Mouse (Mus musculus) embryonic facial prominence, embryonic 15.5 days (tissue): Measurements from ENCODE around the gene C1qtnf5. TPM values are rescaled to one million over a fixed set of nuclear protein-coding genes. Genes with fewer than 3 reads are reported as not detected.

ENCODE experiments used
- ATAC-seq: fragments of 200-750 bp; cut with Nextera tagmentation; 2 replicates; pipeline ENCODE4 v1.8.0; 2017; ENCODE audit warnings: low read depth, moderate TSS enrichment; ENCODE audit not compliant: insufficient number of reproducible peaks, low FRiP score, low TSS enrichment
- H3K27ac ChIP-seq: fragments of 300-500 bp; sonication (generic); replicated peaks from 2 replicates; pipeline ENCODE4 v1.5.1; 2015; ENCODE audit warnings: mild to moderate bottlenecking, inconsistent platforms
- H3K27me3 ChIP-seq: fragments of 300-500 bp; sonication (generic); 2 replicates; pipeline ENCODE4 v1.6.1; 2015; ENCODE audit warnings: inconsistent platforms
- H3K36me3 ChIP-seq: fragments of 300-500 bp; sonication (generic); 2 replicates; pipeline ENCODE4 v1.6.1; 2015; ENCODE audit warnings: mild to moderate bottlenecking, inconsistent platforms
- H3K4me1 ChIP-seq: fragments of 300-500 bp; sonication (generic); 2 replicates; pipeline ENCODE4 v1.6.1; 2015; ENCODE audit warnings: inconsistent platforms
- H3K4me2 ChIP-seq: fragments of 300-500 bp; sonication (generic); replicated peaks from 2 replicates; pipeline ENCODE4 v1.6.1; 2015; ENCODE audit warnings: mild to moderate bottlenecking, inconsistent platforms
- H3K4me3 ChIP-seq: fragments of 300-500 bp; sonication (generic); replicated peaks from 2 replicates; pipeline ENCODE4 v1.5.1; 2015; ENCODE audit warnings: mild to moderate bottlenecking, inconsistent platforms
- H3K9ac ChIP-seq: fragments of 300-500 bp; sonication (generic); 2 replicates; pipeline ENCODE4 v1.6.1; 2015; ENCODE audit warnings: inconsistent platforms
- H3K9me3 ChIP-seq: fragments of 300-500 bp; sonication (generic); replicated peaks from 2 replicates; pipeline ENCODE4 v1.6.1; 2016; ENCODE audit warnings: inconsistent platforms
- WGBS: fragments of 180-500 bp; shearing (Covaris S2); methylation state at CpG from one replicate; pipeline ENCODE4 v1.1.7; 2015; 5-methylcytosine and 5-hydroxymethylcytosine counted together
- polyA plus RNA-seq: library from polyadenylated mRNA; unstranded; fragments of >200 nt; fragmentation: Nextera tagmentation; extraction: Ambion mirVana; gene quantifications from 2 replicates; pipeline ENCODE4 v1.2.1, GENCODE M21; 2015

C1qtnf5 gene
- polyA plus RNA-seq, 1 experiment from 2014 or later = 6.0 TPM

DNA sequence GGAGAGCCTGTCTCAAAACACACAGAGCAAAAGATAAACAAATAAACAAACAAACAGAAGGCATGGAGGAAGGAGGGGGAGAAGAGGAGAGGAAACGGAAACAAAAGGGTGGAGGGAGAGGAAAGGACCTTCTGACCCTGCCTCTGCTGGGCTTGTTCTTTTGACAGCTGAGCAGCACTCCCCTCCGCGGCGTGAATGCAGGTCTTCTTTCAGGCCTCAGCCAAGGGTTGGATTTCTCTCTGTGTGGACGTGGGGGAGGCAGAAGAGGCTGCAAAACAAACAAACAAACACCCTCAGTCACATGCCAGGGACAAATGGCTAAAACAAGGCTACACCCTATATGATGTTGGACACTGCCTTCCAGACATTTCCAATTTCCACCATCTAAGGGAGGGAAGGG lies 18.0 kb downstream of the C1qtnf5 start:
- no peak overlapping the region for H3K4me3 ChIP-seq
- no peaks in the 10 kb centered on the region for H3K9me3 ChIP-seq
- ATAC-seq = no peak
- H3K9ac ChIP-seq = no peak overlapping the region
- H3K36me3 ChIP-seq = no peaks in the 10 kb centered on the region
- H3K27ac ChIP-seq = 0 out of 2 replicates have a peak overlapping the region, but pooled peaks have one; percentile 56
- no peak overlapping the region for H3K4me2 ChIP-seq
- H3K4me1 ChIP-seq = peaks cover 20% of the 10 kb centered on the region
- H3K27me3 ChIP-seq = no peaks in the 10 kb centered on the region
- 39% methylated on average over 5 of the region's 5 CpGs for WGBS

DNA sequence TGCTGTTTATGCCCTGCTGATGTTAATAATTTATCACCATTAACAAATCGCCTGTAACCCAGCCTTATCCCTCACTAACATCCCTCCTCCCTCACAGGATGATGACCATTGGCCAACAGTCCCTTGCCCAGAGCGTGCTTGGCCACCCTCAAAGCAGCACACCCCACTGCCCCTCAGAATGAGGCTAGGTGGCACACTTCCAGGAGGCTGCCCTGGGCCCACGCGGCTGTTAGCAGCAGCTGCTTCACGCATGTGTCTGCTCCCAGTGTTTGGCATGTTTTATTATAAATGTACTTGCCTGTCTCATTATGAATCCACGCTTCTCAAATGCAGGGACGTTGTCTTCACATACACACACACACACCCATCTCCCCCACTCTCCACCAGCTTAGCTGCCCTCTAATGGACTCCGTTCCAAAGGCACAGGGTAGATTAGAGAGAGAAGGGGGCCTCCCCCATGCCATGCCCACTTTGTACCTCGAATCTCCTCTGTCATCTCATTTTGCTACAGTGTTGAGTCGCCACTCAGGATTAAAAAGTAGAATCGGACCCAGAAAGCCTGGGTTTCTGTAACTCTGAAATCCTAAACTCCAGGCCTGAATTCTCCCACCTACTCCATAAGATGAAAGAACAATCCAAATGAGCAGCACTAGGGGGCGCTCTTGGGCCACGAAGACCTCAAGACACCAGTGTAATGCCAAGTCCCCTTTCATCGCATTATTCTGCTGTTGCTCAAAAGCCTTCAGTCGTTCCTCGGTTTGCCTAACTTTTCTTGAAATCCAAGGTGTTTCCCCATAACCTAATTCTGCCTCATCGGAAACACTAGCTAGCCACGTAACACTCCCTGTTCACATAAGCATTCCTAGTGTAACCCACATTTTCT lies 18.7 kb downstream of the C1qtnf5 start:
- H3K27me3 ChIP-seq = no peaks in the 10 kb centered on the region
- H3K9me3 ChIP-seq = no peaks in the 10 kb centered on the region
- WGBS = 25% methylated on average over 18 of the region's 18 CpGs
- H3K36me3 ChIP-seq = no peaks in the 10 kb centered on the region
- no peak overlapping the region for H3K9ac ChIP-seq
- no peak for ATAC-seq
- H3K4me3 ChIP-seq = no peak overlapping the region
- peaks cover 27% of the 10 kb centered on the region for H3K4me1 ChIP-seq
- H3K27ac ChIP-seq = peak overlapping the region; percentile 56; the same call in 1 of the 2 replicates
- H3K4me2 ChIP-seq = peak overlapping the region; percentile 34; the same call in 1 of the 2 replicates

DNA sequence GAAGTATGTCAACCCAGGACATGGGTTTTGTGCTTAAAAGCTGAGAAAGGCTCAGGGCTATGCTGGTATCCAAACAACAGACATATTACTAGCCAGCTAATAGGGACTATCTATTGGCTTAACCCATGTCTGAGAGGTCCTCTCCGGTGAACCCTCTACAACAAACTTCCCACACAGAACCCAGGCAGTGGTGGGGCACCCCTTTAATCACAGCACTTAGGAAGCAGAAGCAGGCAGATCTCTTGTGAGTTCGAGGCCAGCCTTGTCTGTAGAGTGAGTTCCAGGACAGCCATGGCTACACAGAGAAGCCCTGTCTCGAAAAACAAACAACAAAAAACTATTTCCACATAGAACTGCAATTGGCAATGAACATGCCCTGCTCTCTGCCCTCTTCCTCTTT lies 19.7 kb downstream of the C1qtnf5 start:
- Histone ChIP-seq H3K27ac (peak overlapping the region; percentile 56; the same call in 1 of the 2 replicates), H3K27me3 (0 out of 2 replicates have a peak, but pooled peaks cover 4% of the 10 kb centered on the region), H3K36me3 (no peaks in the 10 kb centered on the region), H3K4me3 (no peak overlapping the region), H3K4me2 (no peak overlapping the region), H3K9me3 (no peaks in the 10 kb centered on the region), H3K4me1 (peaks cover 35% of the 10 kb centered on the region), H3K9ac (no peak overlapping the region)
- no peak for ATAC-seq
- 83% methylated on average over 3 of the region's 3 CpGs for WGBS

DNA sequence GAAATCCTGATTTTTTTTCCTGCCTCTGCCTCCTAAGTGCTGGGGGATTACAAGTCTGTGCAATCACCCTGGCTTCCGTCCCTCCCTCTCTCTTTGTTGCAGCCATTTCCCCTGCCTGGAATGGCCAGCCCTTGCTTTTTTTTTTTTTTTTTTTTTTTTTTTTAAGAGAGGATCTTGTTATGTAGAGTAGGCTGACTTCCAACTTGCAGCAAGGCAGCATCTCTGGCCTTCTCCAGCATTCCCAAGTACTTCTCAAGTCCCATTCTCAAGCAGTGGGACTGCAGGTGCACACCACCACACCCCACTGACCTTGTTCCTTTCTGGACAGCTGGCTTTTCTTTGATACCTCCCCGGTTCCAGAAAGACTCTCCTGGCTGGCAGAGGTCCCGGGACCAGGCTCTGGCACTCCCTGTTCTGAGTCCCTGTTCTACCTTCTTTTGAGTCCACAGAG lies 20.3 kb downstream of the C1qtnf5 start:
- 66% methylated on average over 3 of the region's 3 CpGs for WGBS
- Histone ChIP-seq H3K4me1 (peaks cover 35% of the 10 kb centered on the region), H3K4me2 (no peak overlapping the region), H3K4me3 (no peak overlapping the region), H3K9me3 (no peaks in the 10 kb centered on the region), H3K36me3 (no peaks in the 10 kb centered on the region), H3K9ac (no peak overlapping the region), H3K27ac (no peak overlapping the region), H3K27me3 (peaks cover 7% of the 10 kb centered on the region)
- ATAC-seq = no peak

DNA sequence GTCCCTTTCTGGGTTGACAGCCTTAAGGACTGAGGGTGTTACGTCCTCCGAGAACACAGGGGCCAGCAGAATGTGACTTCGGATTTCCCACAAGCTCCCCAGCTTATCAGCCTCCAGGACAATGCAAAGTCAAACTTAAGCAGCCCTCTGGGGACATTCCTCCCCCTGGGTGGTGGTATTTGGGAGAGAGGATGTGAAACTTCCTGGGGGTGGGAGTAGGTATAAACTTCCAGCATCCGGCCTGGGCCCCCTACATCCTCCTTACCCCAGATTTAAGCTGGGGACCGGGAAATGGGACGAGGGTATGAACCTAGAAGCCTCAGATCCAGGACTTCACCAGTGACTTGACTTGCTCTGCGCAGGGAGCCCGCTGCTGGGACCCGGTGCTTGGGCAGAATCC lies 22.6 kb downstream of the C1qtnf5 start:
- Histone ChIP-seq H3K27ac (peak overlapping the region; percentile 84), H3K9me3 (no peaks in the 10 kb centered on the region), H3K4me2 (peak overlapping the region; percentile 75), H3K36me3 (no peaks in the 10 kb centered on the region), H3K9ac (peak overlapping the region; percentile 21; the same call in 1 of the 2 replicates), H3K4me1 (peaks cover 52% of the 10 kb centered on the region), H3K4me3 (peak overlapping the region; percentile 41), H3K27me3 (peaks cover 17% of the 10 kb centered on the region)
- ATAC-seq = no peak
- WGBS = 8% methylated on average over 9 of the region's 9 CpGs

DNA sequence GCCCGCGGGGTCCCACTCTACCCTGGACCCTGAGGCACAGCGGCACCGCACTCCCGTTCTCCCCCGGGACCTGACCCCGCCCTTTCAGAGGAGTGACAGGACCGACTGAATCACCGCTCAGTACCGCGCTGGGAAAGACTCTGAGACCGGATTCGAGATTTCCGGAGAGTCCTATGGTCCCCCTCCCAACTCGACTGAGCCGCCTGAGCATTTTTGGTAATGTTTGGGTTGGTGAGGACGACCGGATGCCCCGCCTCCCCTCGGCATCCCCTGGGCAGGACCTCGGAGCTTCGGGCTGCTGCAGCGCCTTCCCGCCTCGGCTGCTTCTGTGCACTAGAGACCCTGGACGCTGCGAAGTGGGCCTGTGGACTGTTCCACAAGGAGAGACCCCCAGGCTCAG lies 23.0 kb downstream of the C1qtnf5 start:
- peak overlapping the region; percentile 41 for H3K4me3 ChIP-seq
- peaks cover 17% of the 10 kb centered on the region for H3K27me3 ChIP-seq
- H3K4me1 ChIP-seq = peaks cover 56% of the 10 kb centered on the region
- no peaks in the 10 kb centered on the region for H3K36me3 ChIP-seq
- H3K9me3 ChIP-seq = no peaks in the 10 kb centered on the region
- H3K27ac ChIP-seq = peak overlapping the region; percentile 84
- under 1% methylated on average over 27 of the region's 27 CpGs for WGBS
- peak overlapping the region; percentile 75 for H3K4me2 ChIP-seq
- H3K9ac ChIP-seq = peak overlapping the region; percentile 21; the same call in 1 of the 2 replicates
- peak; percentile 51 for ATAC-seq

DNA sequence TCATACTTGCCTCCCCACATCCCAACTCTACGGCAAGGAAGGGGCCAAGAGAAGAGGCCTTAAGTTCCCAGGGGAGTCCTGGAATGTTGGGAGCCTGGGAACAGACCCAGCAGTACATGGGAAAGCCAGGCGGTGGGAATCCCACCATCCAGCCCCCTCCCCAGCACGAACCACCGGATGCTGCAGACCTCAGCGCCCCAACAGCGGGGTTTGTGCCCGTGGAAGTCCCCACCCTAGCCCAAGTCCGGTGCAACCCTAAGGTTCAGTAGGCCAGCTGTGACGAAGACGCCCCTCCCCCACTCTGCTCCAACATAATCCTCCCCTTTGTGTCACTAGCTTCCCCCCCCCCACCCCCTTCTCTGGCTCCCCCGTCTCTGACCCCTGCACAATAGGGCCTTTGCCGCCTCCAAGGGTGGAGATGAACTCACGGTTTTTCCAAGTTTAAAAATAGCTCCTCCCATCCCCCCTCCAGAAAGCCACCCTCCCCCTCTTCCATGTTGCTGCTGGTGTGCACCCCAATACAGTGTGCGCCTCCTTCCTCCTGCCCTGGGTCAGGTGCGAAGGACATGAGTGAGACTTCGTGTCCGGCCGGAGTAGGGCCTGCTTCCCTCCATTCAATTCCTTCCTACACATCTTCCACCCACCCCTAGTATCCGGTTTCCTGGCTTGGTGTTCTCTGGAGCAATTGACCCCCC lies 23.7 kb downstream of the C1qtnf5 start:
- Histone ChIP-seq H3K27ac (peak overlapping the region; percentile 84), H3K27me3 (peaks cover 17% of the 10 kb centered on the region), H3K36me3 (no peaks in the 10 kb centered on the region), H3K9ac (no peak overlapping the region), H3K9me3 (no peaks in the 10 kb centered on the region), H3K4me3 (peak overlapping the region; percentile 41), H3K4me1 (peaks cover 58% of the 10 kb centered on the region), H3K4me2 (peak overlapping the region; percentile 75)
- ATAC-seq = peak; percentile 19; the same call in 1 of the 2 replicates
- 22% methylated on average over 19 of the region's 19 CpGs for WGBS

DNA sequence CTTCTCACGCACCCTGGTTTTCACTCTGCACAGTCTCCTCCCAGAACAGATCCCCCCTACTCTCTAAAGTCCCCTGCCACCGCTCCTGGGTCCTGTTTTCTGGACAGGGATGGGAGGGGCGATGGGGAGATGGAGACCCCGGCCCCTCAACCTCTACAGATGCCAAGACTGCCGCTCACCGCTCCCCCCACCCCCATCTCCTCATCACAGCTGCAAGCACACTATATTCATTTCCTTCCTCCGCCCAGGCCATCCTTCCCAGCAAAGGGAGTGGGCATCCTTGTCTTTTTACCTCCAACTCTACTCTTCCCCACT lies 24.2 kb downstream of the C1qtnf5 start:
- no peak overlapping the region for H3K4me3 ChIP-seq
- H3K36me3 ChIP-seq = no peaks in the 10 kb centered on the region
- H3K4me2 ChIP-seq = no peak overlapping the region
- no peaks in the 10 kb centered on the region for H3K9me3 ChIP-seq
- peaks cover 17% of the 10 kb centered on the region for H3K27me3 ChIP-seq
- WGBS = 44% methylated on average over 7 of the region's 7 CpGs
- no peak for ATAC-seq
- H3K9ac ChIP-seq = no peak overlapping the region
- peak overlapping the region; percentile 40 for H3K27ac ChIP-seq
- H3K4me1 ChIP-seq = peaks cover 58% of the 10 kb centered on the region

DNA sequence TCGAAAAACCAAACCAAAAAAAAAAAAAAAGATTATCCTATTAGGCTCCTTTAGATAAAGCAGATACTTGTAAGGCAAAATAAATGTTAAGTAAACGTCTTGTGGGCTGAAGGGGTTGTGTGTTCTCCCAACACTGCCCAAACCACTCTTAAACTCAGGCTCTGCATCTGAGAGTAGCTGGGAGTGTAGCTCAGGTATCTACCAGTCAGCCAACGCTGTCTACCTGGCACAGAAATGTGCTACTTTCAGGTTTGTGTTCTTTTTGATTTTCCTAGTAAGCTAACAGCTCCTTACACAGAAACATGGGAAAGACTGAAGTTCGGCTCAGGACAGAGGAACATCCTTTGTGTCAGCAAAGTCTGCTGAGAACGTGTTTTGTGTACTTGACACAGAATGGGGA lies 25.2 kb downstream of the C1qtnf5 start:
- no peak for ATAC-seq
- Histone ChIP-seq H3K4me3 (no peak overlapping the region), H3K9ac (no peak overlapping the region), H3K36me3 (no peaks in the 10 kb centered on the region), H3K27ac (no peak overlapping the region), H3K27me3 (peaks cover 17% of the 10 kb centered on the region), H3K4me1 (peaks cover 60% of the 10 kb centered on the region), H3K4me2 (no peak overlapping the region), H3K9me3 (no peaks in the 10 kb centered on the region)
- WGBS = 62% methylated on average over 5 of the region's 5 CpGs

DNA sequence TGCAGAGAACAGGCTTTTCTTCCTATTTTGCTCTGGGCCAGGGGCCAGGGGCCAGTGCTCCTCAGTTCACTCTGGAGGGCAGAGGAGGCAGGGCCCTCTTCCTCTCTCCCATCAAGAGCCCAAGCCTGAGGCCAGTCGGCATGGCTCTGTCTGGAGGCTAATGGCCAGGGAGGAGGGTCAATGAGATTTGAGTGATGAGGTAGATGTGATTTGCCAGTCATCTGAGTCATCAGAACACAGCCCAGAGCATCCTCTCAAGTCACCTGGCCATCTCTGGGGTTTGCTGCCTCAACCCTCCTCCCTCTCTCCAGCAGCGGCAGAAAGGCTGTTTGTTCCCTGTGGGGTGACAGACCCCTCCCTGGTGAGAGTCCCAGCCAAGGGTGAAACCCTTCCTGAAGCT lies 26.2 kb downstream of the C1qtnf5 start:
- no peak overlapping the region for H3K9ac ChIP-seq
- 27% methylated on average over 2 of the region's 2 CpGs for WGBS
- H3K36me3 ChIP-seq = 0 out of 2 replicates have a peak, but pooled peaks cover 6% of the 10 kb centered on the region
- H3K9me3 ChIP-seq = no peaks in the 10 kb centered on the region
- peak overlapping the region; percentile 81; the same call in 1 of the 2 replicates for H3K27ac ChIP-seq
- H3K4me2 ChIP-seq = peak overlapping the region; percentile 92
- H3K4me3 ChIP-seq = peak overlapping the region; percentile 64
- H3K4me1 ChIP-seq = peaks cover 60% of the 10 kb centered on the region
- no peak for ATAC-seq
- peaks cover 17% of the 10 kb centered on the region for H3K27me3 ChIP-seq
